Mouse (Mus musculus) ES-E14 (cell line): ENCODE data around the gene Sash1.

Experiments used
- CHD2 ChIP-seq: IDR thresholded peaks from 2 replicates; pipeline ENCODE4 v1.6.1; 2014; ENCODE audit warnings: mild to moderate bottlenecking, low read depth, low read length, inconsistent platforms
- HCFC1 ChIP-seq: IDR thresholded peaks from 2 replicates; pipeline ENCODE4 v1.6.1; 2012; ENCODE audit warnings: low read length, inconsistent platforms, borderline replicate concordance; ENCODE audit not compliant: insufficient read depth
- MAFK ChIP-seq: IDR thresholded peaks from 2 replicates; pipeline ENCODE4 v1.6.1; 2014; ENCODE audit warnings: mild to moderate bottlenecking, low read depth, low read length, inconsistent platforms; ENCODE audit not compliant: insufficient read depth
- ZNF384 ChIP-seq: IDR thresholded peaks from 2 replicates; pipeline ENCODE4 v1.6.1; 2012; ENCODE audit warnings: low read depth, low read length, inconsistent platforms

GRCm38 (mm10) chr10:8785451-8786145 lies 100.3 kb downstream of the Sash1 start:
- TF ChIP-seq MAFK (no peak), HCFC1 (no peak), ZNF384 (no peak), CHD2 (no peak)
